Mouse (Mus musculus) C2C12 (cell line): Measurements from ENCODE around the gene Bcat2. TPM values are rescaled to one million over a fixed set of nuclear protein-coding genes. Genes with fewer than 3 reads are reported as not detected.

Experiments
- H3K27me3 ChIP-seq: one replicate; pipeline ENCODE4 v1.6.1; 2011; ENCODE audit not compliant: control insufficient read depth, insufficient read depth, insufficient read length
- H3K36me3 ChIP-seq: one replicate; pipeline ENCODE4 v1.6.1; 2011; ENCODE audit not compliant: control insufficient read depth, insufficient read depth
- H3K4me3 ChIP-seq: one replicate; pipeline ENCODE4 v1.5.1; 2011; ENCODE audit warnings: mild to moderate bottlenecking, control low read depth; ENCODE audit not compliant: poor library complexity, insufficient read depth, severe bottlenecking
- H3K79me2 ChIP-seq: one replicate; pipeline ENCODE4 v1.6.1; 2011; ENCODE audit not compliant: control insufficient read depth, insufficient read depth
- H3K79me3 ChIP-seq: one replicate; pipeline ENCODE4 v1.6.1; 2011; ENCODE audit warnings: low read depth, control low read depth
- H3ac ChIP-seq: one replicate; pipeline ENCODE3; 2011; ENCODE audit warnings: low read depth; ENCODE audit not compliant: control insufficient read depth, insufficient read length
- CEBPB ChIP-seq: IDR thresholded peaks from one replicate; pipeline ENCODE4 v1.6.1; 2011; ENCODE audit warnings: low read depth, mild to moderate bottlenecking, control low read depth, moderate library complexity
- CTCF ChIP-seq: IDR thresholded peaks from one replicate; pipeline ENCODE4 v1.5.1; 2011; ENCODE audit not compliant: control insufficient read depth, insufficient read depth, insufficient read length
- FOSL1 ChIP-seq: IDR thresholded peaks from one replicate; pipeline ENCODE4 v1.8.0; 2011; ENCODE audit warnings: mild to moderate bottlenecking, low read length; ENCODE audit not compliant: poor library complexity, insufficient read depth, severe bottlenecking
- MAX ChIP-seq: IDR thresholded peaks from one replicate; pipeline ENCODE4 v1.6.1; 2011; ENCODE audit warnings: mild to moderate bottlenecking, control low read depth
- MYOD1 ChIP-seq: IDR thresholded peaks from one replicate; pipeline ENCODE4 v1.6.1; 2011; ENCODE audit warnings: low read depth; ENCODE audit not compliant: control insufficient read depth, insufficient read length
- MYOG ChIP-seq: IDR thresholded peaks from one replicate; pipeline ENCODE4 v1.6.1; 2011; ENCODE audit not compliant: control insufficient read depth, insufficient read length; ENCODE audit errors: extremely low read depth
- USF1 ChIP-seq: IDR thresholded peaks from one replicate; pipeline ENCODE4 v1.6.1; 2011; ENCODE audit warnings: low read depth, mild to moderate bottlenecking, control low read depth, moderate library complexity
- polyA plus RNA-seq: library from polyadenylated mRNA; unstranded; fragments of >200 nt; fragmentation: generic; extraction: Trizol; gene quantifications from one replicate; pipeline ENCODE4 v1.2.1, GENCODE M21; 2012; ENCODE audit warnings: missing spikeins

Bcat2 gene
- polyA plus RNA-seq, 1 experiment, result 26.5 TPM

DNA sequence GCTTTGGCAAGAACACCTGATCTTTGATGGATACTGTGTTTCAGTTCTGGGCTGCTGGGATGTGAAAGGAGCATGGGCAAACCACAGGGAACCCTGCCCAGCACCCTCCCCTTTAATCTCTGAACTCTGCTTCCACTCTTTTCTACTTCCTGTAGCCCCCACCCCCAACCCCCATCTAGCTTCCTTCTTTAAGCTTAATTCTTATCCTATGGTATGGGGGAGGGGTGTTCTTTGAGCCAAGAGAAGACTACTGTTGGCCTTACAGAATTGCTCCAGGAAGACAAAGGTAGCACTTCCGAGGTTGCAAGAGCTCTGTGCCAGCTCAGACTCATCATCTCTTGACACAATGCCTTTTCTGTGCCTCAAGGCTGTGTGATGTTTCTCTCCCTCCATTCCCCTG, 2.0 kb downstream of the Bcat2 start:
- Histone ChIP-seq H3K79me3 (no peaks in the 10 kb centered on the region), H3ac (no peak overlapping the region), H3K36me3 (peaks cover 5% of the 10 kb centered on the region), H3K4me3 (no peak overlapping the region), H3K27me3 (no peaks in the 10 kb centered on the region), H3K79me2 (peaks cover 9% of the 10 kb centered on the region)
- TF ChIP-seq MYOD1, result no peak
- no peak for TF ChIP-seq FOSL1
- no peak for TF ChIP-seq CTCF

DNA sequence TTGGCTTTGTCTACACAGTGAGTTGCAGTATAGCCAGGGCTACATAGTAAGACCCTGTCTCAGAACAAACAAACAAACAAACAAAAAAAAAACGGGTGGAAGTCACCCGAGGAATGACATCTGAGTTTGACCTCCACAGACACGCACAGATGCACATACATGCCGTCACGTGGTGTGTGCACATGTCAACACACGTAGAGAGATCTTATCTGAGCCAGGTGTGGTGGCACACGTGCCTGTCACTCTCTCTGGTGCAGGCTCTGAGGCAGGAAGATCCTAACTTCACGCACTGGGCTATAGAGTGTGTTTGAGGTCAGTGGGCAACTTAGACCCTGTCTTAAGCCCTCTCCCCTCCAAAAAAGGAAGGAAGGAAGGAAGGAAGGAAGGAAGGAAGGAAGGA, 4.0 kb downstream of the Bcat2 start:
- TF ChIP-seq FOSL1 (no peak), USF1 (no peak), MYOD1 (no peak), CEBPB (no peak), CTCF (no peak), MAX (no peak), MYOG (no peak)
- peaks cover 5% of the 10 kb centered on the region for H3K36me3 ChIP-seq
- no peak overlapping the region for H3K4me3 ChIP-seq
- H3K79me3 ChIP-seq, result no peaks in the 10 kb centered on the region
- H3ac ChIP-seq, result no peak overlapping the region
- no peaks in the 10 kb centered on the region for H3K27me3 ChIP-seq
- peaks cover 9% of the 10 kb centered on the region for H3K79me2 ChIP-seq

DNA sequence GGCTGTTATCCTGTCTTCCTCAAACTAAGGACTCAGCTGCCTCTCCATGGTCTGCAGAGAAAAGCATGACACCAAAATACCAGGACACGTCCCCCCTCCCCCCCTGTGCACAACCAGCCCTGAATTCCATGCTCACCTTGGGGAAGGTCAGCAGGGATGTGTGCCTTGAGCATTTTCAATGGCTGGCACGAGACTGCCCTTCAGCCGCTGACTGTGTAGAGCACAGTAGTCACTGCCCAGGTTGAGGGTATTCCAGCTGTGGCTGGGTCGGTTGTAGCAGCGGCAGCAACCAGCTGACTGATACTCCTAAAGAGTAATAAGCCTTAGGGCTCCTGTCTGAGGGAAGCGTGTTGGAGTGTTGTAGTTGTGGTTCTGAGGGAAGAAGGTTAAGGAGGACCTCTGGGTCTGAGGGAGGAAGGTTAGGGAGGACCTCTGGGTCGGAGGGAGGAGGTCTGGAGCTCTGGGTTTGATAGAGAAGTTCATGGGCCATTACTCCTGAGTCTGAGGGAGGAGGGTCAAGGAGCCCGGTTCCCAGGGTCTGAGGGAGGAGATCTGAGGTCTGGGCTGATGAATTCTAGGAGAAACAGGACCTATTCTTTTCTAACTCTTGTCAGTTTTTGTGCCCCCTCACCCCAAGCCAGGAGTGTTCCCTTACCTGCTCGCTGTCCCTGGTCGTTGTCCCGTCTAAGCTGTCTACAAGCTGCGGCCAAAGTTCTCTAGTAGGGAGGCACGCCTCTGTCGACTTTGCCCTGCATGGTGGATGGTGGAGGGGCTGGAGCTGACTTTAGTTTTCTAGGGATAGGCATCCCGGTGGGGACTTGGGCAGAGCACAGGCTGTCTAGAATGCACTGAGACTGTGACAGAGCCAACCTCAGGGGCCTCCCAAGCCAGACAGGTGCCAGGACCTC, 4.8 kb downstream of the Bcat2 start:
- Histone ChIP-seq H3K79me2 (peaks cover 9% of the 10 kb centered on the region), H3K27me3 (no peaks in the 10 kb centered on the region), H3K4me3 (no peak overlapping the region), H3K36me3 (peaks cover 5% of the 10 kb centered on the region), H3K79me3 (no peaks in the 10 kb centered on the region), H3ac (no peak overlapping the region)
- TF ChIP-seq MYOD1 (no peak), MYOG (no peak), MAX (no peak), USF1 (no peak), FOSL1 (no peak)

DNA sequence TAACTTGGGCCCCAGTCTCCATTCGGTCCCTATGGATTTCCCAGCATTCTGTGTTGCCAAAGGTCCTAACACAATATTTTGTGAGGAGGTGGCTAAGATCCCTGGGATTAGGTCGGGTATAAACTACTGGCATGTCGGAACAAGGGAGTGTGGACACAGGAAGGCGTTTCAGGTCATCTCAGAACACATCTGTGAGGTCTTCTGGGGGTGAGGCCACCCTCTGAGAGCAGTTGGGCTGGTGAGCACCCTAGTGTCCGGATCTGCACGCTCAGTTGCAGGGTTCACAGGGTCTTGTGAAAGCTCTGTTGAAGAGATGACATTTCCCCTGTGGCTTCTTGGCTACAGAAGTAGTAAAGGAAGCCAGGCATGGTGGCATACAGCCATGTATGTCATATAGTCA, 16.0 kb downstream of the Bcat2 start:
- Histone ChIP-seq H3K4me3 (no peak overlapping the region), H3K79me2 (no peaks in the 10 kb centered on the region), H3K79me3 (no peaks in the 10 kb centered on the region), H3K36me3 (no peaks in the 10 kb centered on the region), H3ac (no peak overlapping the region), H3K27me3 (no peaks in the 10 kb centered on the region)
- no peak for TF ChIP-seq FOSL1

GRCm38 (mm10) chr7:45587631-45588592, 18.0 kb downstream of the Bcat2 start:
- Histone ChIP-seq H3K79me3 (no peaks in the 10 kb centered on the region), H3K4me3 (no peak overlapping the region), H3ac (no peak overlapping the region), H3K27me3 (no peaks in the 10 kb centered on the region), H3K36me3 (no peaks in the 10 kb centered on the region), H3K79me2 (no peaks in the 10 kb centered on the region)
- TF ChIP-seq MYOG (no peak), MAX (no peak), USF1 (no peak), CTCF (no peak), CEBPB (no peak), FOSL1 (no peak), MYOD1 (no peak)

GRCm38 (mm10) chr7:45589173-45589572, 19.2 kb downstream of the Bcat2 start:
- H3K4me3 ChIP-seq, result no peak overlapping the region
- TF ChIP-seq FOSL1 (no peak), CTCF (peak; percentile 66)
- H3K79me3 ChIP-seq, result no peaks in the 10 kb centered on the region

More at GRCm38 (mm10) chr7:45589173-45589572, 19.2 kb downstream of the Bcat2 start:
- Histone ChIP-seq H3ac (no peak overlapping the region), H3K79me2 (no peaks in the 10 kb centered on the region), H3K36me3 (no peaks in the 10 kb centered on the region), H3K27me3 (no peaks in the 10 kb centered on the region)
